Mouse (Mus musculus): ENCODE measurements around the gene Cog5. TPM values are rescaled to one million over a fixed set of nuclear protein-coding genes. Genes with fewer than 3 reads are reported as not detected.

Cog5 gene
- polyA plus RNA-seq, 1 experiment from 2014 or later: 34.8 TPM

DNA sequence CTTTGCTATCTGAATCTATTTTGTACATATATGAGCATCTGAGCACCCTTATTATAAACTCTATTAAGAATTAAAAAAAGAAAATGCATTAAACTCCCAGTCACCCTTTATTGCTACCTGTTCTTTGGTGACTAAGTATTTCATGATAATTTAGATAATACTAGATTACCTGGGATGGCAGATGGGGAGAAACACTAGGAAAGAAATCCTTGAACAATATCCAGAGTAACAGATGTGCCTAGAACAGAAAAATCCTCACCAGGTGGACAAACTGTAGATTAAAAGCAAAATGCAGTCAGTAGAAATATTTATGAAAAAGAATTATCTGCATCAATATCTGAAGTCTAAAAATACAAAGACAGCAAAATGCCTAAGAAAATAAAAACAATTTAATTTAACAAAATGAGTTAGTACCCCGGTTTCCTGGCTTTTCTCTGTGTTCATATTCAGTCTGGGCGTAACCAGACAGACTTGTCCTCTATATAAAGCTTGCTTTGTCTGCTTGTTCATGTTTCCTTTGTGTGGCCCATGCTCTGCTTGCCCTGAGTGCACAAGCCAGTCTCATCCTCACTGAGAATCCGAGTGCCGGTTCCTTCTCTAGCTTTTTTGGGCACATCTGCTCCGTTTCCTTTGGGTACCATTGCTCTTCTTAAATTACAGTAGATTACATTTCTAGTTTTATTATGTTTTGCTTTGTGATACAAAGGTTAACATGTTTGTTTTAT lies 46.1 kb downstream of the Cog5 start:
- Histone ChIP-seq H3K9me3 (ENCODE audit: control insufficient read depth, low read length) (no peaks in the 10 kb centered on the region), H3K9ac (ENCODE audit: low read length) (no peak overlapping the region), H3K36me3 (ENCODE audit: control insufficient read depth, insufficient read depth, low read length) (no peaks in the 10 kb centered on the region), H3K27ac (ENCODE audit: low read depth, low read length) (no peak overlapping the region), H3K4me1 (ENCODE audit: control insufficient read depth, insufficient read depth, low read length) (no peaks in the 10 kb centered on the region), H3K4me3 (ENCODE audit: low read depth, low read length) (no peak overlapping the region), H3K27me3 (ENCODE audit: control insufficient read depth, insufficient read depth, low read length) (no peaks in the 10 kb centered on the region), H3K4me2 (ENCODE audit: low read depth) (no peak overlapping the region)
- ATAC-seq (ENCODE audit: insufficient read depth, low FRiP score, low TSS enrichment) (peak; percentile 75; the same call in 1 of the 2 replicates), DNase-seq (ENCODE audit: low spot score) (peak; percentile 21)
- WGBS: 67% methylated on average over 5 of the region's 5 CpGs

DNA sequence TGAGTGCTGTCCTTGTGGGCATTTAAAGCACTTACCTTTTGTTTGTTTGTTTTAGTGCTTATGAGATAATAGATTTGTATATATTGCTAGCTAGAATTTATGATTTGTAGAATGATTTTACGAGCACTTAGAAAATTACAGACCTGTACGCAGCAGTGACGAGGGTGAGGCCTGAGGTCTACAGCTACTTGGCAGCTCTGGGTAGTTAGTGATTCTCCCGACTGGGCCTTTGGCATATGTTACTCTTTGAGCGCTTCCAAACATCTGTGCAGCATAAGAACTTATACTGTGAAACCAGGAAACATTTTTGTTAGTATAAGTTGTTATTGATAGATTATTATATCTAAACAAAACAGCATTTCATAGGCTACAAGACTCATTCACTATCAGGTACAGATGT lies 46.7 kb downstream of the Cog5 start:
- ATAC-seq (ENCODE audit: insufficient read depth, low FRiP score, low TSS enrichment) (no peak), DNase-seq (ENCODE audit: low spot score) (no peak)
- H3K9ac ChIP-seq (ENCODE audit: low read length): no peak overlapping the region
- no peaks in the 10 kb centered on the region for H3K4me1 ChIP-seq (ENCODE audit: control insufficient read depth, insufficient read depth, low read length)
- no peak overlapping the region for H3K4me3 ChIP-seq (ENCODE audit: low read depth, low read length)
- H3K36me3 ChIP-seq (ENCODE audit: control insufficient read depth, insufficient read depth, low read length): no peaks in the 10 kb centered on the region
- no peaks in the 10 kb centered on the region for H3K27me3 ChIP-seq (ENCODE audit: control insufficient read depth, insufficient read depth, low read length)
- H3K4me2 ChIP-seq (ENCODE audit: low read depth): no peak overlapping the region
- WGBS: 80% methylated on average over 5 of the region's 5 CpGs
- H3K9me3 ChIP-seq (ENCODE audit: control insufficient read depth, low read length): no peaks in the 10 kb centered on the region
- H3K27ac ChIP-seq (ENCODE audit: low read depth, low read length): no peak overlapping the region

DNA sequence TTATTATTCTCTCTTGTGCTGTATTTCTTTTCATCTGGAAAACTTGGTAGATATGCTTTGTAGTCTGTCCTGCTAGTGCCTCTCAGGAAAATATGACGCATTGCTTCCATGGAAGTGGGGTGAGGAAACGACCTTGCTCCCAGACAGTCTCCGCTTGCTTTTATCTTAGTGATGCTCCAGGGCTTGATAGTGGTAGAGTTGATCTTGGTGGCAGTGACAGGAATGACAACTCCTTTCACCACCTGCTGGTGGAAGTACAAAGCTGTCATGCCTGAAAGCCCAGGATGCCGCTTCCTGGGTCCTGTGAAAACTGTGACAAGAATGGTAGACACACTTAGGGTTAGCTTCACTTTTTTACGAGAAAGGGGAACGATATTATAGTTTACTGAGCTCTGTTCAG lies 49.2 kb downstream of the Cog5 start:
- no peaks in the 10 kb centered on the region for H3K27me3 ChIP-seq (ENCODE audit: control insufficient read depth, insufficient read depth, low read length)
- H3K27ac ChIP-seq (ENCODE audit: low read depth, low read length): no peak overlapping the region
- no peak overlapping the region for H3K4me2 ChIP-seq (ENCODE audit: low read depth)
- no peaks in the 10 kb centered on the region for H3K9me3 ChIP-seq (ENCODE audit: control insufficient read depth, low read length)
- H3K4me1 ChIP-seq (ENCODE audit: control insufficient read depth, insufficient read depth, low read length): no peaks in the 10 kb centered on the region
- no peaks in the 10 kb centered on the region for H3K36me3 ChIP-seq (ENCODE audit: control insufficient read depth, insufficient read depth, low read length)
- WGBS: 83% methylated on average over 6 of the region's 6 CpGs
- no peak overlapping the region for H3K4me3 ChIP-seq (ENCODE audit: low read depth, low read length)
- DNase-seq (ENCODE audit: low spot score) (no peak), ATAC-seq (ENCODE audit: insufficient read depth, low FRiP score, low TSS enrichment) (no peak)
- H3K9ac ChIP-seq (ENCODE audit: low read length): no peak overlapping the region

DNA sequence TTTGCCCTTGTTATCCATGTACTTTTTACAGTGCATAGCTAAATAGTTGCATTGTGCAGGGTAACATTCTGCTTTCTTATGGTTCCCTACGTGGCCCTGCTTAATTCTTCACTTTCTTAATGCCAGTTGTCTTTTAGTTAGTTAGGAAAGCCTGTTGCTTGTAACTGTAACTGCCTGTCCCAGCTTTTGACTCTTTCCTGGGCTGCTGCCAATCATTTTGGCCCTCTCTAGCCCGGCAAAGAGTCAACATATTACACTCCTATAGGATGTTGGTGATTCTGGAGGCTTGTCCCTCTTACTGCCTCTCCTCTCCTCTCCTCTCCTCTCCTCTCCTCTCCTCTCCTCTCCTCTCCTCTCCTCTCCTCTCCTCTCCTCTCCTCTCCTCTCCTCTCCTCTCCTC lies 51.5 kb downstream of the Cog5 start:
- no peak for ATAC-seq (ENCODE audit: insufficient read depth, low FRiP score, low TSS enrichment)
- WGBS: 71% methylated on average over 2 of the region's 2 CpGs
- no peak overlapping the region for H3K4me2 ChIP-seq (ENCODE audit: low read depth)

DNA sequence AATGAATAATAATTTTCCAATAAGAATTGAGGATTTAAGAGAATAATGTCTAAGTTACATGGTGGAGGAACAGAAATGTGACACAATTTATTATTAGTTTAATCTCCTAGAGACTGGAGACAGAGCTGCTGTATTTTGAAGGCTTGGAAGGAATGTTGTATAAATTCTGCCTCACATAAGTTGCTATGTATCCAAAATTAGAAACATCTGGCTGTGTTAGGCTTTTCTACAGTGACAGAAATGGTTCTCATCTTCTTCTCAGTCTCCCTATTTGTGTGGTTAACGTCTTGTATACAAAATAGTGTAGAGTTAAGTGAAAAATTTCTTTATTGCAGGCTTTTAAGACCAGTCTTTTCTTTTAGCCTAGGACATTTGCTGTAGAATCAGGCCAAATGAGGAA lies 52.9 kb downstream of the Cog5 start:
- WGBS: 67% methylated on average over 1 of the region's 1 CpGs
- no peak overlapping the region for H3K4me2 ChIP-seq (ENCODE audit: low read depth)
- no peak for ATAC-seq (ENCODE audit: insufficient read depth, low FRiP score, low TSS enrichment)

More for the DNA sequence above, 51.5 kb downstream of the Cog5 start:
- no peaks in the 10 kb centered on the region for H3K27me3 ChIP-seq (ENCODE audit: control insufficient read depth, insufficient read depth, low read length)
- no peak overlapping the region for H3K4me3 ChIP-seq (ENCODE audit: low read depth, low read length)
- DNase-seq (ENCODE audit: low spot score): no peak
- no peak overlapping the region for H3K9ac ChIP-seq (ENCODE audit: low read length)
- H3K36me3 ChIP-seq (ENCODE audit: control insufficient read depth, insufficient read depth, low read length): no peaks in the 10 kb centered on the region
- no peaks in the 10 kb centered on the region for H3K9me3 ChIP-seq (ENCODE audit: control insufficient read depth, low read length)
- no peak overlapping the region for H3K27ac ChIP-seq (ENCODE audit: low read depth, low read length)
- no peaks in the 10 kb centered on the region for H3K4me1 ChIP-seq (ENCODE audit: control insufficient read depth, insufficient read depth, low read length)

DNA sequence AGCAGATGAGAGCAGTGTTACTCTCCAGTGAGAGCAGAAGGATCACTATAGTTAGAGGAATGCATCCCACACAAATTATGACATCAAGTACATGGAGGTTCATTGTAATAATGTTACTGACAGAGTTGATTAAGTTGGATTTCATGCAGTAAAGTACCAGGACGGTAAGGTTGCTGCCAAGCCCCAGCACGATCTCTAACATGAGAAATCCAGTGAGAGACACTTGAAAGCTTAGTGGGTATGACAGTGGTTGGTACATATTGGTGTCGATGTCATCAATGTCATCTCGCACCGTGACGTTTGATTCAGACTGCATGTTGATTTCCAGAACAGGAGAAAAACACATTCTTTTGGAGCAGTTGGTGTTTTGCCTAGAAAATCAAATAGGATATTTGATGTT lies 55.0 kb downstream of the Cog5 start:
- WGBS: 91% methylated on average over 6 of the region's 6 CpGs
- ATAC-seq (ENCODE audit: insufficient read depth, low FRiP score, low TSS enrichment) (no peak), DNase-seq (ENCODE audit: low spot score) (no peak)
- H3K27ac ChIP-seq (ENCODE audit: low read depth, low read length): no peak overlapping the region
- no peak overlapping the region for H3K4me3 ChIP-seq (ENCODE audit: low read depth, low read length)
- H3K4me2 ChIP-seq (ENCODE audit: low read depth): no peak overlapping the region
- no peaks in the 10 kb centered on the region for H3K4me1 ChIP-seq (ENCODE audit: control insufficient read depth, insufficient read depth, low read length)
- no peaks in the 10 kb centered on the region for H3K9me3 ChIP-seq (ENCODE audit: control insufficient read depth, low read length)
- H3K27me3 ChIP-seq (ENCODE audit: control insufficient read depth, insufficient read depth, low read length): no peaks in the 10 kb centered on the region
- H3K36me3 ChIP-seq (ENCODE audit: control insufficient read depth, insufficient read depth, low read length): no peaks in the 10 kb centered on the region
- no peak overlapping the region for H3K9ac ChIP-seq (ENCODE audit: low read length)

More for the DNA sequence above, 52.9 kb downstream of the Cog5 start:
- H3K27me3 ChIP-seq (ENCODE audit: control insufficient read depth, insufficient read depth, low read length): no peaks in the 10 kb centered on the region
- no peak overlapping the region for H3K27ac ChIP-seq (ENCODE audit: low read depth, low read length)
- H3K4me1 ChIP-seq (ENCODE audit: control insufficient read depth, insufficient read depth, low read length): no peaks in the 10 kb centered on the region
- H3K9ac ChIP-seq (ENCODE audit: low read length): no peak overlapping the region
- H3K36me3 ChIP-seq (ENCODE audit: control insufficient read depth, insufficient read depth, low read length): no peaks in the 10 kb centered on the region
- no peak for DNase-seq (ENCODE audit: low spot score)
- no peak overlapping the region for H3K4me3 ChIP-seq (ENCODE audit: low read depth, low read length)
- H3K9me3 ChIP-seq (ENCODE audit: control insufficient read depth, low read length): no peaks in the 10 kb centered on the region

DNA sequence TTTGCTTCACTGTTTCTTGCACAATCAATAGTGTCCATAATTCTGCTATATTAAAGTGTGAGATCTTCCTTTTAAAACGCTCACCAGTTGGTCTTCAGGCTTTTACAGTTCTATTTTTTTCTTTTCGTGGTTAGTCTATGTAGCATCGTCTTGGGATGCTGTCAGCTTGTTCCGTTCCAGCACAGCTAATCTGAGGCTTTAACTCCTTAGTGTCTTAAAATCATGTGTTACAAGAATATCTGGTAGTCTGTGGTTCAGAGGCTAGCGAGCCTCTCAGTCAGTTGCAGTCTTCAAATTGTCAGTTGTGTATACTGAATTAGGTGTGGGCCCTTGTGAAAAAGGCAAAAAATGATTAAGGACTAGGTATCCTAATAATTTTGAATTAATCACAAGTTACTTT lies 57.6 kb downstream of the Cog5 start:
- Histone ChIP-seq H3K4me1 (ENCODE audit: control insufficient read depth, insufficient read depth, low read length) (no peaks in the 10 kb centered on the region), H3K27ac (ENCODE audit: low read depth, low read length) (no peak overlapping the region), H3K4me2 (ENCODE audit: low read depth) (no peak overlapping the region), H3K27me3 (ENCODE audit: control insufficient read depth, insufficient read depth, low read length) (no peaks in the 10 kb centered on the region), H3K9me3 (ENCODE audit: control insufficient read depth, low read length) (no peaks in the 10 kb centered on the region), H3K36me3 (ENCODE audit: control insufficient read depth, insufficient read depth, low read length) (no peaks in the 10 kb centered on the region), H3K9ac (ENCODE audit: low read length) (no peak overlapping the region), H3K4me3 (ENCODE audit: low read depth, low read length) (0 out of 2 replicates have a peak overlapping the region, but pooled peaks have one; percentile 11)
- WGBS: 67% methylated on average over 5 of the region's 5 CpGs
- DNase-seq (ENCODE audit: low spot score) (no peak), ATAC-seq (ENCODE audit: insufficient read depth, low FRiP score, low TSS enrichment) (no peak)

DNA sequence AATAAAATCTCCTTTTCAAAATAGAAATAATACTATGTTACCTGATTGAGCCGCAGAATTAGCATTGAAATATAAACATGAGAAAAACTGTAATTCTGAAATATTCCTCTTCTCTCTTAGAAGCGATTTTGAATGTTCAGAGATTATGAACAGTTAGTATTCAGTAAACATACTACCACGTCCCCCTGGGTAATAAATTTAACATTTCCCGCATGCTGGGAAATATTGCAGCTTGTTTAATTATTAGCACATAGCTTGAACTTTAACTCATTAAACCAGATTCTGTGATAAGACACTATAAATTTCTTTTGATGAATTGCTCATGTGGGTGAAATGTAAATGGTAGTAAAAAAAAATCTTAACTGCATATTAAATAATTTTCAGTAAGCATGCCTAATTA lies 58.1 kb downstream of the Cog5 start:
- DNase-seq (ENCODE audit: low spot score) (no peak), ATAC-seq (ENCODE audit: insufficient read depth, low FRiP score, low TSS enrichment) (no peak)
- no peak overlapping the region for H3K4me3 ChIP-seq (ENCODE audit: low read depth, low read length)
- no peak overlapping the region for H3K27ac ChIP-seq (ENCODE audit: low read depth, low read length)
- H3K4me2 ChIP-seq (ENCODE audit: low read depth): no peak overlapping the region
- H3K9ac ChIP-seq (ENCODE audit: low read length): no peak overlapping the region
- H3K9me3 ChIP-seq (ENCODE audit: control insufficient read depth, low read length): no peaks in the 10 kb centered on the region
- H3K36me3 ChIP-seq (ENCODE audit: control insufficient read depth, insufficient read depth, low read length): no peaks in the 10 kb centered on the region
- 83% methylated on average over 4 of the region's 4 CpGs for WGBS
- no peaks in the 10 kb centered on the region for H3K27me3 ChIP-seq (ENCODE audit: control insufficient read depth, insufficient read depth, low read length)
- no peaks in the 10 kb centered on the region for H3K4me1 ChIP-seq (ENCODE audit: control insufficient read depth, insufficient read depth, low read length)

DNA sequence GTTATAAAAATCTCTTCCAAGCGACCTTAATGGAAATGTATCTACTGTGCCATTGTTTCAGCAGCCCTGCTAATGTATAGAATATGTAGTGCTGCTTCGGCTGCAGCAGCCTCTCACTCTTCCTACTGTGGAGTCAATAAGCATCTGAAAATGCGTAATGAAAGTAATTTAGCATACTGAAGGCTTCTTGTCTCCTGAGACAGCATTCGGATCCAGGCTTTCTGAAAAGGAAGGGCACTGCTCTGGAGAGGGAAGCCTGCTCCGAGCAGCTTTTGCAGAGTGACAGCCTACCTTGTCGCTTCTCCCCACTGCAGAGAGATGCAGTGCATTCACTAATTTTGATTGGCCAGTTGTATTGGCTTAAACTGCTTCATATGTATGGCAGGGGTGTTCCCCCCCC lies 58.9 kb downstream of the Cog5 start, which contains the start of gene Gpr22:
Gpr22 (minus strand) TSS at position 348 of the 400 bp plus-strand sequence.
- Histone ChIP-seq H3K9me3 (ENCODE audit: control insufficient read depth, low read length) (no peaks in the 10 kb centered on the region), H3K4me2 (ENCODE audit: low read depth) (no peak within 1 kb of the TSS), H3K4me3 (ENCODE audit: low read depth, low read length) (0 out of 2 replicates have a peak within 1 kb of the TSS, but pooled peaks have one; percentile 16), H3K27me3 (ENCODE audit: control insufficient read depth, insufficient read depth, low read length) (no peaks in the 10 kb centered on the region), H3K27ac (ENCODE audit: low read depth, low read length) (peak within 1 kb of the TSS; percentile 62; the same call in 1 of the 2 replicates), H3K9ac (ENCODE audit: low read length) (peak within 1 kb of the TSS; percentile 29), H3K4me1 (ENCODE audit: control insufficient read depth, insufficient read depth, low read length) (no peaks in the 10 kb centered on the region), H3K36me3 (ENCODE audit: control insufficient read depth, insufficient read depth, low read length) (no peaks in the 10 kb centered on the region)
- ATAC-seq (ENCODE audit: insufficient read depth, low FRiP score, low TSS enrichment) (peak; percentile 72), DNase-seq (ENCODE audit: low spot score) (peak; percentile 34)
- 30% methylated on average over 6 of the region's 6 CpGs for WGBS
